11 mouse cellular contexts compared by ENCODE assay signal in genomic region chr10:7142287-7142686, GRCm38 (mm10).
DNase-seq lines count a peak whose midpoint lies in the region; ATAC-seq and TF ChIP-seq lines count a peak whose summit lies in the region.
"Had no signal": no experiment of that assay in that cellular context is flagged by ENCODE, and none has a peak within 500 bp of the region (broad histone marks: within the 10 kb centered on the region; RNA-seq: fewer than 3 reads in every experiment).

No protein-coding gene starts in this region.

- H3K27me3 ChIP-seq in heart, embryonic 15.5 days: no peaks in the 10 kb centered on the region
- H3K27me3 ChIP-seq: embryonic facial prominence, embryonic 13.5 days had no signal

- no peaks in the 10 kb centered on the region for H3K9me3 ChIP-seq in heart, embryonic 15.5 days (replicated peaks)
- H3K9me3 ChIP-seq: embryonic facial prominence, embryonic 13.5 days had no signal

- peaks cover 33% of the 10 kb centered on the region for H3K4me1 ChIP-seq in bone marrow macrophage, adult 2 months (ENCODE audit: control insufficient read depth, insufficient read depth, low read length)
- peaks cover 28% of the 10 kb centered on the region for H3K4me1 ChIP-seq in heart, embryonic 15.5 days (replicated peaks)
- H3K4me1 ChIP-seq: embryonic facial prominence, embryonic 13.5 days had no signal

- H3K4me2 ChIP-seq in heart, embryonic 15.5 days: 0 out of 2 replicates have a peak overlapping the region, but pooled peaks have one; percentile 10
- H3K4me2 ChIP-seq: embryonic facial prominence, embryonic 13.5 days had no signal

- no peak overlapping the region for H3K9ac ChIP-seq in heart, embryonic 15.5 days
- H3K9ac ChIP-seq: embryonic facial prominence, embryonic 13.5 days had no signal

- 37% methylated on average over 8 of the region's 8 CpGs for WGBS in heart, embryonic 15.5 days

- peak; percentile 59 for ATAC-seq in heart, embryonic 15.5 days (replicated peaks; ENCODE audit: insufficient number of reproducible peaks, insufficient read depth, low FRiP score, low read depth)
- ATAC-seq: forebrain, embryonic 14.5 days had no signal

- 0 out of 2 replicates have a peak, but pooled peaks cover 4% of the 10 kb centered on the region for H3K36me3 ChIP-seq in heart, embryonic 15.5 days

- no peak overlapping the region for H3K4me3 ChIP-seq in bone marrow macrophage, adult 2 months (ENCODE audit: insufficient read depth, low read length)
- H3K4me3 ChIP-seq in heart, embryonic 15.5 days: no peak overlapping the region
- H3K4me3 ChIP-seq: embryonic facial prominence, embryonic 13.5 days; left cerebral cortex, adult 2 months had no signal

- H3K27ac ChIP-seq in bone marrow macrophage, adult 2 months (ENCODE audit: insufficient read depth, low read depth, low read length): peak overlapping the region; percentile 39
- H3K27ac ChIP-seq in heart, embryonic 15.5 days: peak overlapping the region; percentile 65
- H3K27ac ChIP-seq: embryonic facial prominence, embryonic 13.5 days; left cerebral cortex, adult 2 months had no signal

- peak; percentile 26 for DNase-seq in kidney, adult 11 months
- DNase-seq in kidney, postnatal 25 days: no peak
- DNase-seq in lung, postnatal 10 days: peak; percentile 56
- no peak for DNase-seq in layer of hippocampus, adult 9-10 months (ENCODE audit: low spot score)
- no peak for DNase-seq in cerebellum, adult 8-10 months
- DNase-seq: cerebellum, postnatal 14 days had no signal

- no peak for TF ChIP-seq CTCF in bone marrow macrophage, adult 2 months (IDR thresholded peaks at IDR 0.05; ENCODE audit: low read depth, low read length)

- no peak for TF ChIP-seq POLR2A in bone marrow macrophage, adult 2 months (IDR thresholded peaks at IDR 0.05; ENCODE audit: borderline replicate concordance, low read depth, low read length)

Comparison
In these comparisons a context has a peak if more than half of its experiments do, and no peak if none do; other contexts are left out.
1. DNase-seq: peak in kidney, adult 11 months (single experiment) and lung, postnatal 10 days (single experiment); none in kidney, postnatal 25 days (0 of 2), layer of hippocampus, adult 9-10 months (single experiment) and cerebellum, adult 8-10 months (single experiment).